Mouse (Mus musculus): Measurements from ENCODE around the gene Ppib. TPM values are rescaled to one million over a fixed set of nuclear protein-coding genes. Genes with fewer than 3 reads are reported as not detected.

Gene Ppib
- total RNA-seq (2023) = 129 and 167 TPM in 2 replicates

DNA sequence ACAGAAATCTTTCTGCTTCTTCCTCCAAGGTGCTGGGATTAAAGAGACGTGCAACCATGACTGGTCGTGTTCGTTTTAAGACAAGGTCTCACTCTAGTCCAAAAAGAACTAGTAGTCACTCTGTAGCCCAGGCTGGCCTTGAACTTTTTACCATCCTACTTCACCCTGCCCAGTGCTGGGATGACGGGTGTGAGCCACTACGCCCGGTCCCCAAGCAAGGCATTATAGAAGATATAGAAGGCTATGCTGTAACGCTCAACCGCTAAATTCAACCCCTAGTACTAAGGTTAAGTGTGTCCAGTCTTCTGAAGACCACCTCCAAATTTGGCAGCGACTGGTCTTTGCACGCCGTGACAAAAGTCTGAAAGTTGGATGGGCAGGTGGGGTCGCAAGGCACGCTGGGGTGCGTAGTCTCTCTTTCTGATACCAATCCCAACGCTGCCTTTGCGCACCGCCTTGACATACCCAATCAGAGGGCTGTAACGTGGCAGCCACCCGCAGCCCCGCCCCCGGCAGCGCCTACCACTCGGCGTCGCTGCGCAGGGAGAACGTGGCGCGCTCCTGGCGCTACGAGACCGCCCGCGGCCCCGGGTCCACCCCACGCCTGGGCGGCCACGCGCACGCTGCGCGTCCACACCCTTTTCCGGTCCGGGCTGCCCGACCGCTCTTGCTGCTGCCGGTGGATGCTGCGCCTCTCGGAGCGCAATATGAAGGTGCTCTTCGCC, at the start of gene Ppib:
Ppib (plus strand) TSS at position 640 of the 725 bp plus-strand sequence.

DNA sequence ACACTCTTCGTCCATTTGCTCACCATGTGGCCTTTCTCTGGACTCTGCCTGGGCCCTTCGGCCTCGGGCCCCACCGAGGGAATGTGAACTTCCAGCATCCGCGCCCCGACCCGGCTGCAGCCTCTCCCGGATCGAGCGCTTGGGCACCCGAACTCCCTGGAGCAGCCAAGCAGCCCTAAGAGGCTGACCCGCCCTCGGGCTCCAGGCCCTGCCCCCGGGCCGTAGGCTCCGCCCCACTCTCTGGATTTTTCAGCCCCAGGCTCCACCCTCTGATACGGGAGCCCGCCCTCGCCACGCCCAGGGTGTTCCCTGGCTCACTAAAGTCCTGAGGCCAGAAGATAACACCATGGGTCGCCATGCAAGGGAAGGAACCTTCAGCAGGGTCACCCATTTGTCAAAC, 9.6 kb downstream of the Ppib start, which contains the start of gene Snx22:
Snx22 (minus strand) TSS at position 137 of the 400 bp plus-strand sequence.

Other genes starting within 250 kb of the Ppib start
- 22.7 and 24.6 TPM in 2 replicates for gene Zfp609, start 232.7 kb upstream of the Ppib start, total RNA-seq (2023)
- gene Pclaf, start 170.0 kb upstream of the Ppib start, total RNA-seq (2023) = 82.6 and 100 TPM in 2 replicates
- 26.5 and 27.5 TPM in 2 replicates for gene Trip4, start 151.4 kb upstream of the Ppib start, total RNA-seq (2023)
- 45.7 and 59.8 TPM in 2 replicates for gene Csnk1g1, start 151.3 kb upstream of the Ppib start, total RNA-seq (2023)
- gene Snx22, start 9.5 kb downstream of the Ppib start, total RNA-seq (2023) = not detected in 2 replicates
- 60.4 and 73.1 TPM in 2 replicates for gene Snx1, start 66.4 kb downstream of the Ppib start, total RNA-seq (2023)
- gene Ciao2a, start 66.4 kb downstream of the Ppib start, total RNA-seq (2023) = 62.4 and 65.4 TPM in 2 replicates
- 15.1 and 19.1 TPM in 2 replicates for gene Dapk2, start 98.0 kb downstream of the Ppib start, total RNA-seq (2023)

All from neutrophil, adult 65 days (primary cell).